Mouse (Mus musculus): ENCODE measurements at regions not wholly inside any gene's neighbourhood (a gene's known extent, or its start where the extent isn't known, plus 50 kb on each side); places are given as distances from the start of the nearest gene placed in this dataset.

DNA sequence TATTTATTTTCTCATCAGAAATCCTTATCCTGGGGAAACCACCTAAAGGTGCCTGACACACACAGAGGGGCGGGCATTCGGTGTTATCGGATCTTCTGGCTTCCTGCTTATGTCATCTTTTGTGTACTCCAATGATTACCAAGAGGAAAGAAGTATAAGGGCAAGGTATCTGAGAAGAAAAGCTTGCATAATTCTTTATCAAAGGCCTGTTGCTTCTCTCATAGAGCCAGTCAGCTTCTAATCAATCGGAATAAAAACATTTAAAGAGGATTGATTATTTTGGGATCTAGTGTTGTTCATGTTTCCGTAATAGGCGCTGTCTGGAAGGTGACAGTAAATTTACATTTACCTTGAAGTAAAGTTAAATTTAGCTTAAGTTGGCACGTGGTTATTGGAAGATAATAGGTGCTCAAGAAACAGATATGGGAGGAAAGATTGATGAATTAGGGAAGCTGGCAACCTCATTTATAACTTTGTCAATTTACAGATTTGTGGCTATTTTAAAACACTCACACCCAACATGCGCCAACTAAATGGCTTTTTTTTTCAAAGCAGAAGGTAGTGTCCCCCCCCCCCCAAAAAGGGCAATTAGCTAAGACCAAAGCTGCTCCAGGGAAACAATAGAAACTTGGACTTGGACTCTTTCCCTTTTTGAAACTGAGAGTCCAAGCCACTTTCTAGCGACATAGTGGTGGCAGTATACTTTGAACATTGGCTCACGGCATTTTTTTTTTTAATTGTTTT, 98.3 kb upstream of the Cpm start:
- ATAC-seq = no peak

DNA sequence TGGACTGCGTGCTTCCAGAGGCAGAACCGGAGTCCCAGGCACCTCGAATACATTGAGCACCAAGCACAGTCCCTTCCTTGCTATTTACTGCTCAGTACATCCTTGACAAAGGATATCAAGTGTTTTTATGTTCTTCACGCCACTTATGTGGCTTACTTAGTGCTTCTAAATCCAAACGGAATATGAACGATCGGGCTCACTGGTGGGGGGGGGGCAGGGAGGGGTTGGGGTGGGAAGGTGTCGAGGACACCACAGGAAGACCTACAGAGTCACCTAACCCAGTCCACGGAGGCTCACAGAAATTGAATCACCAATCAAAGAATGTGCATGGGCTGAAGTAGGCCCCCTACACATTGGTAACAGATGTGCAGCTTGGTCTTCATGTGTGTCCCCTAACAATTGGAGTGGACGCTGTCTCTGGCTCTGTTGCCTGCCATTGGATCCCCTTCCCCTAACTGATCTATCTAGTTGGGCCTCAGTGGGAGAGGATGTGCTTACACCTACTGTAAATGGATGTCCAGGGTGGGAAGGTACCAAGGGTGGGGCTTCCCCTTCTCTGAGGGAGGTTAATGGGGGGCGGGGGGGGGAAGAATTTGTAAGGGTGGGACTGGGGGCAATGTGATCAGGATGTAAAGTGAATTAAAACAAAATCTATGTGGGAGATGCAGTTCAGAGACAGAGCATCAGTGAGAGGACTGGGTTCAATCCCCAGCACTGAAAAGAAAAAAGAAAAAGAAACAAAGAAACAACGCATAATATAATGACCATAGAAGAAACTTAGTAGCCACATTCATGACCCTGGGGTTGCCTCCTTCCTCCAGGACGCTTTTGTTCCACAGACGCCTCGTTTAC, 99.1 kb upstream of the Cpm start:
- DNase-seq (ENCODE audit: low read depth, low spot score) (no peak), ATAC-seq (no peak)
- ChIA-PET POLR2A (no interaction called here), CTCF (no interaction called here)
- H3K27me3 ChIP-seq = no peaks in the 10 kb centered on the region
- in situ Hi-C loops (cut with MboI; ENCODE audit: low pct_unique_long_range_greater_than_20kb) = no loop called here
- TF ChIP-seq CTCF (IDR thresholded peaks at IDR 0.05) = no peak

More for the DNA sequence above, 98.3 kb upstream of the Cpm start:
- ChIA-PET CTCF (no interaction called here), POLR2A (no interaction called here)
- no peak for TF ChIP-seq CTCF (IDR thresholded peaks at IDR 0.05)
- DNase-seq (ENCODE audit: low read depth, low spot score) = no peak
- in situ Hi-C loops (cut with MboI; ENCODE audit: low pct_unique_long_range_greater_than_20kb) = no loop called here
- H3K27me3 ChIP-seq = no peaks in the 10 kb centered on the region

DNA sequence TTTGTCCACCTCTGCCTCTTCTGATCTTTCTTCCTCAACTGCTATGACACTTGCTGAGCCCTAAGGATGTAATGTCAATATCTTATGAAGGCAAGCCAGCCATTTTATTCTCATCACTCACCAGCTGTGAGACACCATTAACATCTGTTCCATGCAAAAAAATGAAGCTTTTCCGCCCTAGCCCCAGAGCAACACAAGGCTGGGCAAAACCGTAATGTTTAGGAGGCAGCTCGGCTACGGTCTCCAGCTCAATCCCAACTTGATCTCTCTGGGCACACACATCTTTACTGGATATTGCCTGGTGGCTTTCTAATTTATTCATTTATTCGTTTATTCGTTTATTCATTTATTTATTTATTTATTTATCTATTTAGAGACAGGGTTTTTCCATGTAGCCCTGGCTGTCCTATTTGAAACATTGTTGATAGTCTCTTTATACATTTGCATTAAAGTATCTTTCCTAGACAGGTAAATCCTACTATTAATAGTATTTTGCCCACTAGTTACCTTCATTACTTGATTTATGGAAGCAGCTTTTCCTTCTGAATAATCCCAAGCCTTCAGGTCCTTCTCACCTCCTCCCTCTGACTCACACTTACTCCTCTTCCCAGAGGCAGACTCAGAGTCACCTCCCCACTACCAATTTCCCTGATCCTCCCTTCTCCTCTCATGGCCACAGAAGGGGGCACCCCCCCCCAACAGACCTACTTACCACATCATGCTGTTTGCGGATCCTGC, 99.9 kb upstream of the Cpm start:
- H3K27me3 ChIP-seq = no peaks in the 10 kb centered on the region
- in situ Hi-C loops (cut with MboI; ENCODE audit: low pct_unique_long_range_greater_than_20kb) = no loop called here
- no peak for DNase-seq (ENCODE audit: low read depth, low spot score)
- CTCF ChIA-PET = no interaction called here
- ATAC-seq = no peak
- POLR2A ChIA-PET = no interaction called here
- TF ChIP-seq CTCF (IDR thresholded peaks at IDR 0.05) = no peak

DNA sequence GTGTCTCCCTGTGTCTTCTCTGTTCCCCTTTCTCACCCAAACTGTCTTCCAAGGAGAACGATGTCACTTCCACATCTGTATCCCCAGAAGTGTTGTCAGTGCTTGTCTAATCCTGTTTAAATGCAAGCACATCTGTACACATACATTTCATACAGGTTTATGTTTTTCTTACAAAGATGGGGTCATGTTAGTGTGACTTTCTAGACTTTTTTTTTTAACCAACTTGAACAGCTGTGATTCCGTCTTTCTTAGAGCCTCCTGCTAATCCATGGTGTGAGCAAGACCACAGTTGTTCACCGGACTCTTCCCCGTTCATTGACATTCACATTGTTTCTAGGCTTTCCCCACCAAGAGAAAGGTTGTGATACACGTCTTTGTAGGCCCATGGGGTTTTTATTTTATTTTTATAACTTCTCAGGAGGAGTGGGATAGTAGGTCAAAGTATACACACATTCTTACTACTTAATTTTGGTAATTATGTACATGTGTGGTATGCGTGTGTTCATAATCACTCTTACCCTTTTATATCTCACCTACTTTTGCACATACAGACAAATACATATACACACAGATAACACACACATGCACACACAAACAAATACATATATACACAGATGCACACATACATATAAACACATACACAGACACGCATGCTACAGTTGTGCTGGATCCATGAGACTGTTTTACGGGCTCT, 100.6 kb upstream of the Cpm start:
- DNase-seq (ENCODE audit: low read depth, low spot score) (no peak), ATAC-seq (no peak)
- POLR2A ChIA-PET = no interaction called here
- no peaks in the 10 kb centered on the region for H3K27me3 ChIP-seq
- CTCF ChIA-PET = no interaction called here
- in situ Hi-C loops (cut with MboI; ENCODE audit: low pct_unique_long_range_greater_than_20kb) = no loop called here
- TF ChIP-seq CTCF (IDR thresholded peaks at IDR 0.05) = no peak

DNA sequence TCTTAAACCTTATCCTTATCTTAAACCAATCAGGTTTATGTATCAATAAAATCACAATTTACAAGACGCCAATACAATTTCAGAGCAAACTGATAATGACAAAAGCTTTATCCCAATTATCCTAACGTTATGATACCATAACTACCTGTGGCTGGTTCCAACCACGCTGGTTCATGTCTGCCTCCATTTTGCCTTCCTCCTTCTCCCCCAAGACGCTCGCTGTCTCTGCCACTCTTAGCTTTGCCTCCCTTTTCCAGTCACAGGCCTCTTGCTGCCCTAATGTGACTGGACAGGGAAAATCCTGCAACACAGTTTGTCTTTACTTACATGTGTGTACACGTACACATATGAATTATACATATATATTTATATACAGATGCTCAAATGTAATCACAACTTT, 101.3 kb upstream of the Cpm start:
- CTCF ChIA-PET = no interaction called here
- TF ChIP-seq CTCF (IDR thresholded peaks at IDR 0.05) = no peak
- no peaks in the 10 kb centered on the region for H3K27me3 ChIP-seq
- POLR2A ChIA-PET = no interaction called here
- in situ Hi-C loops (cut with MboI; ENCODE audit: low pct_unique_long_range_greater_than_20kb) = no loop called here
- ATAC-seq (no peak), DNase-seq (ENCODE audit: low read depth, low spot score) (no peak)

DNA sequence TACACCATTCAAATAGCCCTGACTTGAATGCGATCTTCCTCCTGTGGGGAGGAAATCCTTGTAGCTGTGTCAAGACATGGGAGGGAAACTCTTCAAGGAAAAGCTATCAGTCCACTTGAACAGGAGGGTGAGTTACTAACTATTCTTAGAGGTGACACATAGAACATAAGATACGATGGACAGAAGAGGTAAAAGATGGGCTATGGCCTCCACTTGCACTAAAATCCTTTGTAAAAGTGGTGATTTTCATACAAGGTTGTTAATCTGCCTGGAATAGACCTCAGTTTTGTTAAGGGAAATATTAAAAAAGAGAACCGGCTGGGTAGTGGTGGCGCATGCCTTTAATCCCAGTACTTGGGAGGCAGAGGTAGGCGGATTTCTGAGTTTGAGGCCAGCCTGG, 102.1 kb upstream of the Cpm start:
- POLR2A ChIA-PET = no interaction called here
- DNase-seq (ENCODE audit: low read depth, low spot score) = no peak
- in situ Hi-C loops (cut with MboI; ENCODE audit: low pct_unique_long_range_greater_than_20kb) = no loop called here
- no peak for ATAC-seq
- CTCF ChIA-PET = no interaction called here
- TF ChIP-seq CTCF (IDR thresholded peaks at IDR 0.05) = no peak
- no peaks in the 10 kb centered on the region for H3K27me3 ChIP-seq

DNA sequence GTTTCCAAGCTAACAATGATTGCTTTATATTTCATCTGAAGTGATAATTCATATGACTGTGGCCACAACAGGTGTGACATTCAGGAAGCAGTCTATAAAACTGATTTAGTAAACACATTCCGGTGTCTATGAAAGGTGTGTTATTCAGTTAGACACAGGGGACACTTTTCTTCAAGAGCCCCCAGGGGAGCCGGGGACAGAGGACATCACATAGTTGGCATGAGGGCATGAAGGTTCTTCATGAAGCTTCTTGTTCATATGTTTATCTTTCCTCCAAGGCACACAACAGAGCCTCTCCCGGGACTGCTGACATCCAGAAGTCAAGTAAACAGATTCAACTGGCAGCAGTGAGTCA, 102.5 kb upstream of the Cpm start:
- in situ Hi-C loops (cut with MboI; ENCODE audit: low pct_unique_long_range_greater_than_20kb) = no loop called here
- ChIA-PET CTCF (no interaction called here), POLR2A (no interaction called here)
- no peak for TF ChIP-seq CTCF (IDR thresholded peaks at IDR 0.05)
- H3K27me3 ChIP-seq = no peaks in the 10 kb centered on the region
- DNase-seq (ENCODE audit: low read depth, low spot score) = no peak
- no peak for ATAC-seq

DNA sequence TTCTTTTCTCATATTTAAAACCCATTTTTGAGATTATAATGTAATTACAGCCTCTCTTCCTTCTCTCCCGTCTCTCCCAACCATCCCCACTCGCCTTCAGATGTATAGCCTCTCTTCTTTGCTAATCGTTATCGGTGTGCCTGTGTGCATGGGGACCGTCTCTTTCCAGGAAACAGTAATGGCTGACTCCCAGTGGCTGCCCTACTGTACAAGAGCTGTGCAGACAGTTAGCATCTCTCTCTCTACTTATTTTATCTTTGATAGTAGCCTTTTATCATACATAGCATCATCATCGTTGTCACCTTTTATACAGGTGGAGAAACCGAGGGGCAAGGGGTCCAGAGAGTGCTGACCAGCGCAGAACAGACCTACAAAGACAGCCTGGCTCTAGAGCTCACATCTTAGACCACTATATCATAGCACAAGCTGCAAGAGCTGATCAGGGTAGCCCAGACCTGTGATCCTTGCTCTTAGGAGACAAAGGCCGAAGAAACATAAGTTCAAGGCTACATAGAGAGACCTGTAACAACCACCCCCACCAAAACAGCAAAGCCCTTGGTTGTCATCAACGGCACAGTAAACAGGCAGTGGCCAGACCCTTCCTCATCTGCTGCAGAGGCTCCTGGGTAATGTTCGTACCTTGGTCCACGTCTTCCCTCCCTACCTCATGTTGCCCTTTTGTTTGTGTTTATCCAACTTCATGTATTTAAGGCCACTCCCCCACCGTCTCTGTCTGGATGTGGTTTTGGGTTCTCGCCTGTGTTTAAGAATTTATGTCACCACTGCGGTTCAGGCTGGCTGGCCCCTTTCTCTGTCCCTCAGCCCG, 103.1 kb upstream of the Cpm start:
- no peak for TF ChIP-seq CTCF (IDR thresholded peaks at IDR 0.05)
- ChIA-PET POLR2A (no interaction called here), CTCF (no interaction called here)
- no peak for DNase-seq (ENCODE audit: low read depth, low spot score)
- no peaks in the 10 kb centered on the region for H3K27me3 ChIP-seq
- no peak for ATAC-seq
- in situ Hi-C loops (cut with MboI; ENCODE audit: low pct_unique_long_range_greater_than_20kb) = no loop called here

DNA sequence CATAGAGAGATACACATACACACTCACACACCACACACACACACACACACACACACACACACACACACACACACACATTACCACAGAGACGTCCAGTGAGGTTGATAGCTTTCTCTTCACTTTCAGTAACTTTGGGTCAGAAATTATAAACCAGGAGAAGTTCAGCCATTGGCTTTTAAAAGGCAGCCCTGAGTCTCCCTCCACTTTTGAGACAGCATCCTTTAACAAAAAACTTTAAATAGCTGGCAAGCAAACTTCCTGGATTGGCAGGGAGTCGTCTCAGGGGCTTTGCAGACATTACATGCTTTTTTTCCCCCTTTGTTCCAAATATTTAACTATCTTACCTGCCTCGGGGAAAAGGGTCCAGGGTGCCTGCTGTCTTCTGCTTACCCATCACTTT, 103.7 kb upstream of the Cpm start:
- ChIA-PET POLR2A (no interaction called here), CTCF (no interaction called here)
- H3K27me3 ChIP-seq = no peaks in the 10 kb centered on the region
- in situ Hi-C loops (cut with MboI; ENCODE audit: low pct_unique_long_range_greater_than_20kb) = no loop called here
- DNase-seq (ENCODE audit: low read depth, low spot score) (no peak), ATAC-seq (no peak)
- TF ChIP-seq CTCF (IDR thresholded peaks at IDR 0.05) = no peak

DNA sequence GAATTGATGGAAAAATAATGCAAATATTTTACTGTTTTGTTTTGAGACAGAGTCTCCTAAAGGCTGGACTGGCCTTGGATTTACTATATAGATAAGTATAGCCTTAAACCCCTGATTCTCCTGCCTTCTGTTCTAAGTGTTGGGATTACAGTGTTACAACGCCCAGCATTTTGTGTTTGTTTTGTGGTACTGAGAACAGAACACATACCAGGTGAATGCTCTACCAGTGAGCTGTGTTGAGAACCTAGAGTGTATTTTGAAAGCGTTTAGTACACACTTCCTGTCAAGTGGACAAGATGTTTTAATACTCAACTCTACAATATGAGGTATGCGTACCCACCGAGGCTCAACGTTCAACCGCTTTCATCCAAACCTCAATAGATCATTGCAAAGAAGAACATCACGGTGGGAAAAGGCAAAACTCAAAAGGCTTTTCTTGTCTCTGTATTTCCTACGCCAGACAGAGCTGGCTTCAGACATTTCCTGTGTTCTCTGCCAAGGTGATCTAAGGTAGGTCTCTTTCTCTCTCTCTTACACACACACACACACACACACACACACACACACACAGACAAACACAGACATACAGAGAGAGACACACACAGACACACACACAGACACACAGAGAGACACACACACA, 104.3 kb upstream of the Cpm start:
- DNase-seq (ENCODE audit: low read depth, low spot score) (no peak), ATAC-seq (no peak)
- POLR2A ChIA-PET = no interaction called here
- TF ChIP-seq CTCF (IDR thresholded peaks at IDR 0.05) = no peak
- in situ Hi-C loops (cut with MboI; ENCODE audit: low pct_unique_long_range_greater_than_20kb) = no loop called here
- CTCF ChIA-PET = no interaction called here
- no peaks in the 10 kb centered on the region for H3K27me3 ChIP-seq
